Mouse (Mus musculus) cortical plate, adult 2 months (tissue): ENCODE data around the gene Fhl4.

Experiments
- CTCF ChIP-seq: fragments of 200-500 bp; IDR thresholded peaks from 2 replicates; pipeline ENCODE4 v1.5.1; 2011; ENCODE audit warnings: mild to moderate bottlenecking, control low read depth, low read length; ENCODE audit not compliant: insufficient read depth; ENCODE audit errors: extremely low read depth
- POLR2A ChIP-seq: fragments of 200-500 bp; IDR thresholded peaks from 2 replicates; pipeline ENCODE4 v1.6.1; 2011; ENCODE audit warnings: mild to moderate bottlenecking, low read length, control low read depth; ENCODE audit not compliant: insufficient read depth; ENCODE audit errors: extremely low read depth

DNA sequence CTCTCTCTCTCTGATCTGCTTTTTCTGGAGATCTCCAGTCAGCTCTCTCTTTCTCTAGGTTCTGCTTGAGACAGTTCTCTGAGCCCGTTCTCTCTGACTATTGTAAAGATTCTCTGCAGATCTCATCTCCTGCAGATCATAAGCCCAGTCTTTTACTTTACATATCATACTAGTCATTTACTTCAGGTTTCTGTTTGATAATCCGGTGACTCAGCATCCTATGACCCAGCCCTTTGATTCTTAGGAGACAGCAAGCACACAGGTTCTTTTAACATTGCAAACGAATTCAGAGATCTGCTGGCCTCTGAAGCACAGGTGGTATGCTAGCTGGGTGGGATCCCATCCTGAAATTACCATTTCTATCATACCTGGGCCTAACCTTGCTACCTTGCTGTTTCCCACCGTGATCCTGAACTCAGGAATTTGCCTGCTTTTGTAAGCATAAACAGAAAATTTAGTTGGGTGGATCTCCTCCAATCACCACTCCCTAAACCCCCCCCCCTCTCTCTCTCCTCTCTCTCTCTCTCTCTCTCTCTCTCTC, 51.6 kb downstream of the Fhl4 start:
- TF ChIP-seq POLR2A (no peak), CTCF (no peak)
